ENCODE assay signal across 11 mouse cellular contexts in the genomic region with DNA sequence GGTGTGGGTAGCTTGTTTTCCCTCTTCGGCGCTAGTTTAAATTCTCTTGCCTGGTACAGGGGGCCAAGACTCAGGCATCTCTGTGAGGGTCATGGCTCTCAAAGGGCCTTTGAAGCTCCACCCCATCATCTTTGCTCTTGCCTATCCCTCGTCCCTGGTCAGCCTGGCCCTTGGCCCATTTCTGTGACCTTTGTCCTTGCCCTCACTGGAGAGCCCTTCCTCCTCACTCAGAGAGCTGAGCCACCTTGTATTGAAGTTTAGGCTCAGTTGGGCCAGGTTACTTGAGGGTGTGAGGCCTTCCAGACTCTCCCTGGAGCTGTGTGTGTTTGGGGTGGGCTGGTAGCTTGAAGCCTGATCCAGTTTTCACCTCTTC. TPM values are rescaled to one million over a fixed set of nuclear protein-coding genes. Genes with fewer than 3 reads are reported as not detected.
DNase-seq lines count a peak whose midpoint lies in the region; ATAC-seq and TF ChIP-seq lines count a peak whose summit lies in the region.
"Had no signal": no experiment of that assay in that cellular context is flagged by ENCODE, and none has a peak within 500 bp of the region (broad histone marks: within the 10 kb centered on the region; RNA-seq: fewer than 3 reads in every experiment).

No protein-coding gene starts in this region.

- peaks cover 65% of the 10 kb centered on the region for H3K4me1 ChIP-seq in liver, adult 2 months (ENCODE audit: control insufficient read depth, insufficient read depth, low read length)
- H3K4me1 ChIP-seq in bone marrow, adult 2 months (ENCODE audit: control insufficient read depth, insufficient read depth, low read length): peaks cover 33% of the 10 kb centered on the region
- peaks cover 88% of the 10 kb centered on the region for H3K4me1 ChIP-seq in liver, postnatal 0 days (ENCODE audit: insufficient read depth)

- peak overlapping the region; percentile 78 for H3K27ac ChIP-seq in liver, adult 2 months (replicated peaks; ENCODE audit: insufficient read depth, low read depth, low read length)
- H3K27ac ChIP-seq in bone marrow, adult 2 months (ENCODE audit: control insufficient read depth, insufficient read depth, low read depth, low read length, poor library complexity): peak overlapping the region; percentile 39; the same call in 1 of the 2 replicates
- H3K27ac ChIP-seq in liver, postnatal 0 days (ENCODE audit: low read depth): peak overlapping the region; percentile 77
- H3K27ac ChIP-seq: midbrain, embryonic 15.5 days had no signal

- no peak for TF ChIP-seq EP300 in liver, postnatal 0 days (IDR thresholded peaks at IDR 0.05; ENCODE audit: low read depth)

- peak overlapping the region; percentile 83 for H3K4me2 ChIP-seq in liver, postnatal 0 days (ENCODE audit: low read depth, low read length)
- H3K4me2 ChIP-seq: midbrain, embryonic 15.5 days had no signal

- TF ChIP-seq CTCF in liver, adult 2 months (IDR thresholded peaks at IDR 0.05; ENCODE audit: low read depth, low read length): no peak
- TF ChIP-seq CTCF in bone marrow, adult 2 months (IDR thresholded peaks at IDR 0.05; ENCODE audit: control insufficient read depth, insufficient read depth, low read length): no peak
- no peak for TF ChIP-seq CTCF in liver, postnatal 0 days (IDR thresholded peaks at IDR 0.05; ENCODE audit: low read depth)

- no peak overlapping the region for H3K4me3 ChIP-seq in liver, adult 2 months (ENCODE audit: insufficient read depth, low read depth, low read length)
- no peak overlapping the region for H3K4me3 ChIP-seq in bone marrow, adult 2 months (replicated peaks; ENCODE audit: control insufficient read depth, low read depth, low read length)
- no peak overlapping the region for H3K4me3 ChIP-seq in liver, postnatal 0 days (ENCODE audit: low read depth, low read length)
- H3K4me3 ChIP-seq: midbrain, embryonic 15.5 days had no signal

- H3K9me3 ChIP-seq in liver, postnatal 0 days (ENCODE audit: low read length): no peaks in the 10 kb centered on the region
- H3K9me3 ChIP-seq: midbrain, embryonic 15.5 days had no signal

- WGBS in liver, adult 2 months: 13% methylated on average over 3 of the region's 3 CpGs
- WGBS in bone marrow, adult 2 months: 38% methylated on average over 3 of the region's 3 CpGs
- WGBS in liver, postnatal 0 days (ENCODE audit: insufficient replicate concordance): 46% methylated on average over 3 of the region's 3 CpGs

- peak; percentile 46 for ATAC-seq in liver, postnatal 0 days
- ATAC-seq in monocyte, adult 5-6 weeks (replicated peaks; ENCODE audit: insufficient number of reproducible peaks, low FRiP score, low TSS enrichment, poor library complexity, severe bottlenecking): no peak
- no peak for ATAC-seq in megakaryocyte, adult 5-6 weeks (ENCODE audit: poor library complexity, severe bottlenecking)
- ATAC-seq: midbrain, embryonic 15.5 days; Patski had no signal

- DNase-seq in liver, adult 2 months (ENCODE audit: extremely low read depth, low read depth, low spot score): peak; percentile 93
- DNase-seq in liver: no peak
- DNase-seq in kidney, adult 18-20 months: peak; percentile 91
- DNase-seq in liver, postnatal 0 days: peak; percentile 81
- DNase-seq in right cerebral cortex, adult 18-20 months: no peak
- DNase-seq: cerebellum, postnatal 14 days had no signal

- H3K27me3 ChIP-seq in liver, adult 2 months (ENCODE audit: control insufficient read depth, insufficient read depth, low read length): no peaks in the 10 kb centered on the region
- no peaks in the 10 kb centered on the region for H3K27me3 ChIP-seq in liver, postnatal 0 days (ENCODE audit: insufficient read depth, low read length)
- H3K27me3 ChIP-seq: midbrain, embryonic 15.5 days; Patski had no signal

- TF ChIP-seq POLR2A in liver, adult 2 months (IDR thresholded peaks at IDR 0.05; ENCODE audit: extremely low read depth, insufficient read depth, low read length): no peak
- no peak for TF ChIP-seq POLR2A in bone marrow, adult 2 months (IDR thresholded peaks at IDR 0.05; ENCODE audit: borderline replicate concordance, control insufficient read depth, low read depth, low read length)

- no peaks in the 10 kb centered on the region for H3K36me3 ChIP-seq in liver, adult 2 months (ENCODE audit: control insufficient read depth, insufficient read depth, low read length)
- no peaks in the 10 kb centered on the region for H3K36me3 ChIP-seq in liver, postnatal 0 days (replicated peaks; ENCODE audit: insufficient read depth, low read length)
- H3K36me3 ChIP-seq: midbrain, embryonic 15.5 days had no signal

- peak overlapping the region; percentile 13; the same call in 1 of the 2 replicates for H3K9ac ChIP-seq in liver, adult 2 months (ENCODE audit: low read depth, low read length)
- no peak overlapping the region for H3K9ac ChIP-seq in liver, postnatal 0 days (replicated peaks)
- H3K9ac ChIP-seq: midbrain, embryonic 15.5 days had no signal

- H3K79me2 ChIP-seq in liver, adult 2 months (ENCODE audit: control insufficient read depth, insufficient read depth, low read length): peaks cover 21% of the 10 kb centered on the region; the same call in 1 of the 2 replicates

RNA-seq across cellular contexts. Expression of a gene that starts 18.0 kb away (rescaled TPM):
- total RNA-seq in liver, adult 2 months (2014; rRNA removed): 3.7 and 4.5 TPM in 2 replicates
- 14.1 and 14.6 TPM in 2 replicates for polyA plus RNA-seq in liver, adult 2 months (2012; rRNA removed)
- 8.9 and 17.2 TPM in 2 replicates for polyA plus RNA-seq in bone marrow, adult 2 months (2011; ENCODE audit: insufficient read depth, insufficient read length, low replicate concordance, missing spikeins)
- polyA plus RNA-seq in liver, postnatal 0 days (2015; fragmentation: Nextera tagmentation; extraction: Ambion mirVana): 5.4 and 5.6 TPM in 2 replicates
- 61.0 to 76.9 TPM (median 62.9 TPM) in 3 replicates for total RNA-seq in monocyte, adult 5-6 weeks (2017)
- total RNA-seq in megakaryocyte, adult 5-6 weeks (2015): 124 and 125 TPM in 2 replicates
- 38.8 and 43.3 TPM in 2 replicates for total RNA-seq in megakaryocyte, adult 5-6 weeks (2017)

RNA-seq across cellular contexts. Expression of a gene that starts 37.2 kb away (rescaled TPM):
- total RNA-seq in liver, adult 2 months (2014; rRNA removed): not detected in 2 replicates
- 0.11 TPM in 1 of 2 replicates, not detected in the other for polyA plus RNA-seq in liver, adult 2 months (2012; rRNA removed)
- not detected in 2 replicates for polyA plus RNA-seq in bone marrow, adult 2 months (2011; ENCODE audit: insufficient read depth, insufficient read length, low replicate concordance, missing spikeins)
- polyA plus RNA-seq in liver, postnatal 0 days (2015; fragmentation: Nextera tagmentation; extraction: Ambion mirVana): not detected in 2 replicates
- total RNA-seq in monocyte, adult 5-6 weeks (2017): not detected in 3 replicates
- not detected in 2 replicates for total RNA-seq in megakaryocyte, adult 5-6 weeks (2015)
- not detected in 2 replicates for total RNA-seq in megakaryocyte, adult 5-6 weeks (2017)

RNA-seq across cellular contexts. Expression of a gene that starts 38.0 kb away (rescaled TPM):
- total RNA-seq in liver, adult 2 months (2014; rRNA removed): 0.09 and 0.20 TPM in 2 replicates
- polyA plus RNA-seq in liver, adult 2 months (2012; rRNA removed): 0.07 TPM in 1 of 2 replicates, not detected in the other
- 50.4 and 53.9 TPM in 2 replicates for polyA plus RNA-seq in bone marrow, adult 2 months (2011; ENCODE audit: insufficient read depth, insufficient read length, low replicate concordance, missing spikeins)
- 19.1 and 22.3 TPM in 2 replicates for polyA plus RNA-seq in liver, postnatal 0 days (2015; fragmentation: Nextera tagmentation; extraction: Ambion mirVana)
- 0.67 to 1.7 TPM (median 0.75 TPM) in 3 replicates for total RNA-seq in monocyte, adult 5-6 weeks (2017)
- 26.4 and 31.3 TPM in 2 replicates for total RNA-seq in megakaryocyte, adult 5-6 weeks (2015)
- 26.5 and 27.5 TPM in 2 replicates for total RNA-seq in megakaryocyte, adult 5-6 weeks (2017)

Comparison
In these comparisons a context has a peak if more than half of its experiments do, and no peak if none do; other contexts are left out.
1. DNase-seq: peak in liver, adult 2 months (single experiment), kidney, adult 18-20 months (single experiment) and liver, postnatal 0 days (single experiment); none in liver (single experiment) and right cerebral cortex, adult 18-20 months (single experiment).
2. Peak in every context shown above with its lines, with median percentiles within 50 percentile points of each other: H3K27ac ChIP-seq.